Mouse (Mus musculus) embryonic facial prominence, embryonic 12.5 days (tissue): Measurements from ENCODE around the gene Caskin2. TPM values are rescaled to one million over a fixed set of nuclear protein-coding genes. Genes with fewer than 3 reads are reported as not detected.
A peak's percentile ranks its signal among the peaks of the same experiment; 100 is the strongest.
"Not testable (repeated sequence)": the region's sequence is repeated elsewhere in the genome, so short reads cannot be mapped to it uniquely, and the experiment has no call there.

Source experiments
- ATAC-seq: fragments of 200-750 bp; cut with Nextera tagmentation; 2 replicates; pipeline ENCODE4 v1.8.0; 2017; ENCODE audit not compliant: insufficient number of reproducible peaks, insufficient read depth, low FRiP score, low TSS enrichment
- H3K27ac ChIP-seq: fragments of 300-500 bp; sonication (generic); 2 replicates; pipeline ENCODE4 v1.5.1; 2016; ENCODE audit warnings: mild to moderate bottlenecking
- H3K27me3 ChIP-seq: fragments of 300-500 bp; sonication (generic); 2 replicates; pipeline ENCODE4 v1.6.1; 2016; ENCODE audit warnings: mild to moderate bottlenecking, moderate library complexity
- H3K36me3 ChIP-seq: fragments of 300-500 bp; sonication (generic); 2 replicates; pipeline ENCODE4 v1.6.1; 2016; ENCODE audit warnings: mild to moderate bottlenecking
- H3K4me1 ChIP-seq: fragments of 300-500 bp; sonication (generic); 2 replicates; pipeline ENCODE4 v1.6.1; 2016
- H3K4me2 ChIP-seq: fragments of 300-500 bp; sonication (generic); replicated peaks from 2 replicates; pipeline ENCODE4 v1.6.1; 2016; ENCODE audit warnings: mild to moderate bottlenecking, moderate library complexity
- H3K4me3 ChIP-seq: fragments of 300-500 bp; sonication (generic); 2 replicates; pipeline ENCODE4 v1.5.1; 2016; ENCODE audit warnings: mild to moderate bottlenecking
- H3K9ac ChIP-seq: fragments of 300-500 bp; sonication (generic); 2 replicates; pipeline ENCODE4 v1.6.1; 2016; ENCODE audit warnings: mild to moderate bottlenecking, moderate library complexity
- H3K9me3 ChIP-seq: fragments of 300-500 bp; sonication (generic); 2 replicates; pipeline ENCODE4 v1.6.1; 2016; ENCODE audit warnings: mild to moderate bottlenecking, moderate library complexity
- WGBS: fragments of 180-500 bp; shearing (Covaris S2); methylation state at CpG from one replicate; pipeline ENCODE4 v1.1.7; 2016; 5-methylcytosine and 5-hydroxymethylcytosine counted together
- polyA plus RNA-seq: library from polyadenylated mRNA; unstranded; fragments of >200 nt; fragmentation: Nextera tagmentation; extraction: Ambion mirVana; gene quantifications from 2 replicates; pipeline ENCODE4 v1.2.1, GENCODE M21; 2016

Caskin2 gene
- polyA plus RNA-seq, 1 experiment from 2014 or later, result 17.5 TPM

GRCm38 (mm10) chr11:115775821-115776665, 37.4 kb downstream of the Caskin2 start:
- Histone ChIP-seq H3K36me3 (peaks cover 13% of the 10 kb centered on the region; the same call in 1 of the 2 replicates), H3K9me3 (no peaks in the 10 kb centered on the region), H3K27me3 (no peaks in the 10 kb centered on the region), H3K4me2 (no peak overlapping the region), H3K27ac (no peak overlapping the region), H3K4me1 (peaks cover 50% of the 10 kb centered on the region), H3K4me3 (no peak overlapping the region), H3K9ac (no peak overlapping the region)
- WGBS, result 34% methylated on average over 18 of the region's 18 CpGs
- no peak for ATAC-seq

DNA sequence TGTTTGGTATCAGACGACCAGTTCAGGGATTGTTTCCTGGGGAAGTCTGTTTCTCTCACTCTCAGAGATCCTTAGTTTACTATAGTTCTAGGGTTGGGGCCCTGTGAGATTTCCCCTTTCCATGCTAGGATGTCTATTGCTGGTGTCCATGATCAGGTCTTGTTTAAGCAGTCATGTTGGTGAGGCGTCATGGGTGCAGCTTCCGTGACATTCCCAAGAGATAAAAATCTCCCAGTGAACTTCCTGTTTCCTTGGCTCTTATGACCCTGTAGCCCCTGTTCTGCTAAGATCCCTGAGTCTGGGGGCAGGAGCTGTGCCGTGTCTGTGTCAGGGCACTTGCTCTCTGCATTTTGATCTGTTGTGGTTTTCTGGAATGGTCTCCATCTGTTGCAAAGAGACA, 38.8 kb downstream of the Caskin2 start:
- 52% methylated on average over 4 of the region's 4 CpGs for WGBS

DNA sequence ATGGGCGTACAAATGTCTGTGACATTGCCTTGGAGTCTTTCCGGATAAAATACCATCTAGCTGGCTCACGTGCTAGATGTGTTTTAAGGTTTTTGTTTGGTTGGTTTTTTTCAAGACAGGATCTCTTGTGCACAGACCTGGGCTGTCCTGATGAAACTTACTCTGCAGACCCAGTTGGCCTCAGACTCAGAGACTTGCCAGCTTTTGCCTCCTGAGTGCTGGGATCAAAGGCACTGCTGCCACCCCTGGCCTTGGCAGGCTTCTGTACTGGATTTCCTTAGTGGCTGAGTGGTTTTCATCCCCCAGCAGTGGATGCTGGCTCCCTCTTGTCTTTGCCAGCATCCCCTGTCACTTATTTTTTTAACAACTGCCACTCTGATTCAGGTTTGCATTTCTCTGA, 44.5 kb downstream of the Caskin2 start:
- H3K4me2 ChIP-seq, result no peak overlapping the region
- 83% methylated on average over 3 of the region's 3 CpGs for WGBS
- no peak overlapping the region for H3K27ac ChIP-seq
- no peaks in the 10 kb centered on the region for H3K9me3 ChIP-seq
- peaks cover 14% of the 10 kb centered on the region for H3K4me1 ChIP-seq
- no peak for ATAC-seq
- H3K36me3 ChIP-seq, result peaks cover 5% of the 10 kb centered on the region; the same call in 1 of the 2 replicates
- H3K27me3 ChIP-seq, result no peaks in the 10 kb centered on the region
- no peak overlapping the region for H3K9ac ChIP-seq
- H3K4me3 ChIP-seq, result no peak overlapping the region

More for the DNA sequence above, 38.8 kb downstream of the Caskin2 start:
- Histone ChIP-seq H3K4me3 (no peak overlapping the region), H3K27me3 (no peaks in the 10 kb centered on the region), H3K9me3 (no peaks in the 10 kb centered on the region), H3K9ac (no peak overlapping the region), H3K4me1 (peaks cover 37% of the 10 kb centered on the region), H3K4me2 (no peak overlapping the region), H3K27ac (no peak overlapping the region), H3K36me3 (peaks cover 13% of the 10 kb centered on the region; the same call in 1 of the 2 replicates)
- no peak for ATAC-seq

DNA sequence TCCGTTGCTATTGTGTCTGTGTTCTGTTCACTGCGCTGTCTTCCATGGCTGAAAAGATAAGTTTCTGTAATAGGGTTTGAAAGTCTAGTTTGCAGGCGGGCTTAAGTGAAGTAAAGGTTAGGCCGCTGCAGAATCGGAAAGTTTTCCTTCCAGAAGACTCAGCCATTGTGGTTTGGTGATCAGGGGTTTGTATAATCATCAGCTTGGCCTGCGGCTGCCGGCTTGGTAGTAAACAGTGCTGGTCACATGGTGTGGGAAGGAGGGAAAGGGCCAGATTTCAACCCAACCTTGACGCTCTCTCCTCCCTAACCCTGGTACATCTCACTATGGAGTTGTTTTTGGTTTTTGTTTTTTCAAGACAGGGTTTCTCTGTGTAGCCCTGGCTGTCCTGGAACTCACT, 46.5 kb downstream of the Caskin2 start:
- Histone ChIP-seq H3K27me3 (no peaks in the 10 kb centered on the region), H3K9me3 (no peaks in the 10 kb centered on the region), H3K27ac (no peak overlapping the region), H3K4me3 (no peak overlapping the region), H3K4me1 (peaks cover 14% of the 10 kb centered on the region), H3K36me3 (no peaks in the 10 kb centered on the region), H3K9ac (no peak overlapping the region; the same call in 1 of the 2 replicates), H3K4me2 (peak overlapping the region; percentile 80; the same call in 1 of the 2 replicates)
- ATAC-seq, result no peak
- 89% methylated on average over 8 of the region's 8 CpGs for WGBS

DNA sequence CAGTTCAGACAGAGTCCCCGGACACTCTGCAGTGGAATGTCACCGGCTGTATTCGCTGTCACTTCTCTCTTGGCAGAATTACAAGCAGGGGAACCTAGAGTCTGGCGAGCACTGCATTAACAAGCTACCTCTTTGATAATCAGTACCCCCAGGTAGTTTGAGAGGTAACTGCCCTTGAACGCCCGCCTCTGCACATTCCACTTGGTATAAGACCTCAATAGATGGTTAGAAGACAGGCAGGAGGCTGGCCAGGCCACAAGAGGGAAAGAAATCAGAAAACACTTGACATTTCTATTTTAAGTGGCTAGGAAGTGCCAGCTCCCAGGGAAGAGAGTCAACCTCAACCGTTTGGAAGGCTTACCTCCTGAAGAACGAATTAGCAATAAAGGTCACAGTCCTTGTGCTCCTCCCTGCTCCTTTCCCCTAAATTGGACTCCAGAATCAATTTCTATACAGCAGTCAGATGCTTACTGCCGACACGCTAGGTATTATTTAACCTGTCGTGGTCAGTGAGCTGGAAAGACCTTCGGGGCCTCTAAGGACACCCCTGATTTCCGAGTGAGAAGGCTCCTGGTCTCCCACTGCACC, 47.0 kb downstream of the Caskin2 start:
- Histone ChIP-seq H3K9me3 (no peaks in the 10 kb centered on the region), H3K27ac (peak overlapping the region; percentile 88), H3K36me3 (no peaks in the 10 kb centered on the region), H3K4me3 (peak overlapping the region; percentile 66), H3K27me3 (no peaks in the 10 kb centered on the region), H3K9ac (peak overlapping the region; percentile 85), H3K4me1 (peaks cover 14% of the 10 kb centered on the region), H3K4me2 (peak overlapping the region; percentile 80)
- WGBS, result 40% methylated on average over 13 of the region's 13 CpGs
- ATAC-seq, result no peak

GRCm38 (mm10) chr11:115765607-115766141, 47.8 kb downstream of the Caskin2 start:
- WGBS, result under 1% methylated on average over 34 of the region's 34 CpGs
- Histone ChIP-seq H3K9ac (peak overlapping the region; percentile 85), H3K4me3 (peak overlapping the region; percentile 66), H3K27ac (peak overlapping the region; percentile 88), H3K9me3 (no peaks in the 10 kb centered on the region), H3K27me3 (no peaks in the 10 kb centered on the region), H3K4me1 (peaks cover 14% of the 10 kb centered on the region), H3K36me3 (no peaks in the 10 kb centered on the region), H3K4me2 (peak overlapping the region; percentile 80)
- ATAC-seq, result peak; percentile 77; the same call in 1 of the 2 replicates

- peak; percentile 95 for ATAC-seq
- peak within 1 kb of the TSS; percentile 88 for H3K27ac ChIP-seq
- peak within 1 kb of the TSS; percentile 66 for H3K4me3 ChIP-seq
- no peaks in the 10 kb centered on the region for H3K9me3 ChIP-seq
- peak within 1 kb of the TSS; percentile 85 for H3K9ac ChIP-seq
- peaks cover 14% of the 10 kb centered on the region for H3K4me1 ChIP-seq
- WGBS, result under 1% methylated on average over 32 of the region's 32 CpGs
- peak within 1 kb of the TSS; percentile 80 for H3K4me2 ChIP-seq
- no peaks in the 10 kb centered on the region for H3K36me3 ChIP-seq
- no peaks in the 10 kb centered on the region for H3K27me3 ChIP-seq
These were observed 48.3 kb downstream of the Caskin2 start, which contains the start of gene Tmem94 for GRCm38 (mm10) chr11:115765103-115765606. Gene Tmem94, plus strand, starts transcription at chr11:115765433.

GRCm38 (mm10) chr11:115764698-115765097, 48.7 kb downstream of the Caskin2 start:
- 25% methylated on average over 2 of the region's 2 CpGs for WGBS
- Histone ChIP-seq H3K9me3 (no peaks in the 10 kb centered on the region), H3K36me3 (no peaks in the 10 kb centered on the region), H3K27me3 (no peaks in the 10 kb centered on the region), H3K27ac (0 out of 2 replicates have a peak overlapping the region, but pooled peaks have one; percentile 17), H3K4me1 (peaks cover 14% of the 10 kb centered on the region), H3K4me3 (peak overlapping the region; percentile 66), H3K4me2 (peak overlapping the region; percentile 48), H3K9ac (no peak overlapping the region)
- ATAC-seq, result no peak

- not testable (repeated sequence) for H3K27ac ChIP-seq, H3K27me3 ChIP-seq, H3K9ac ChIP-seq, H3K9me3 ChIP-seq, H3K4me3 ChIP-seq, H3K4me2 ChIP-seq, ATAC-seq, H3K36me3 ChIP-seq
- H3K4me1 ChIP-seq, result peaks cover 11% of the 10 kb centered on the region
- WGBS, result 88% methylated on average over 7 of the region's 7 CpGs
These were observed 51.3 kb downstream of the Caskin2 start for GRCm38 (mm10) chr11:115762176-115762575.

GRCm38 (mm10) chr11:115753485-115753884, 60.0 kb downstream of the Caskin2 start:
- WGBS, result 76% methylated on average over 4 of the region's 4 CpGs
- ATAC-seq, result no peak
- Histone ChIP-seq H3K27ac (no peak overlapping the region), H3K4me2 (no peak overlapping the region), H3K9ac (no peak overlapping the region), H3K36me3 (no peaks in the 10 kb centered on the region), H3K9me3 (no peaks in the 10 kb centered on the region), H3K27me3 (no peaks in the 10 kb centered on the region), H3K4me1 (no peaks in the 10 kb centered on the region), H3K4me3 (no peak overlapping the region)

GRCm38 (mm10) chr11:115752653-115753052, 60.8 kb downstream of the Caskin2 start:
- no peaks in the 10 kb centered on the region for H3K4me1 ChIP-seq
- H3K36me3 ChIP-seq, result no peaks in the 10 kb centered on the region
- H3K27me3 ChIP-seq, result no peaks in the 10 kb centered on the region
- ATAC-seq, result no peak
- 79% methylated on average over 7 of the region's 7 CpGs for WGBS
- no peak overlapping the region for H3K9ac ChIP-seq
- H3K4me2 ChIP-seq, result no peak overlapping the region
- H3K27ac ChIP-seq, result no peak overlapping the region
- no peak overlapping the region for H3K4me3 ChIP-seq
- no peaks in the 10 kb centered on the region for H3K9me3 ChIP-seq
